In genomic region chr9:66060986-66061385, GRCm38 (mm10) we compare ENCODE assay signal across 8 mouse cellular contexts. TPM values are rescaled to one million over a fixed set of nuclear protein-coding genes. Genes with fewer than 3 reads are reported as not detected.
A peak's percentile ranks its signal among the peaks of the same experiment; 100 is the strongest.
DNase-seq lines count a peak whose midpoint lies in the region; ATAC-seq and TF ChIP-seq lines count a peak whose summit lies in the region.

No protein-coding gene starts in this region.

- peak overlapping the region; percentile 93 for H3K4me3 ChIP-seq in E14TG2a.4 (replicated peaks; ENCODE audit: low read length)
- H3K4me3 ChIP-seq in forebrain, embryonic 16.5 days (replicated peaks; ENCODE audit: low read length), result peak overlapping the region; percentile 91
- peak overlapping the region; percentile 84 for H3K4me3 ChIP-seq in midbrain, embryonic 10.5 days

- 15% methylated on average over 4 of the region's 4 CpGs for WGBS in forebrain, embryonic 16.5 days
- WGBS in midbrain, embryonic 10.5 days, result 36% methylated on average over 4 of the region's 4 CpGs

- no peaks in the 10 kb centered on the region for H3K27me3 ChIP-seq in E14TG2a.4 (ENCODE audit: insufficient read depth, low read length)
- H3K27me3 ChIP-seq in forebrain, embryonic 16.5 days (replicated peaks; ENCODE audit: control insufficient read depth, insufficient read depth, low read length), result no peaks in the 10 kb centered on the region
- H3K27me3 ChIP-seq in midbrain, embryonic 10.5 days (ENCODE audit: low read depth, poor library complexity, severe bottlenecking), result 0 out of 2 replicates have a peak, but pooled peaks cover under 1% of the 10 kb centered on the region

- H3K27ac ChIP-seq in forebrain, embryonic 16.5 days (ENCODE audit: low read length), result peak overlapping the region; percentile 11; the same call in 1 of the 2 replicates
- peak overlapping the region; percentile 94 for H3K27ac ChIP-seq in midbrain, embryonic 10.5 days (replicated peaks)

- peaks cover 49% of the 10 kb centered on the region for H3K4me1 ChIP-seq in E14TG2a.4 (replicated peaks; ENCODE audit: low read depth, low read length)
- peaks cover 17% of the 10 kb centered on the region for H3K4me1 ChIP-seq in forebrain, embryonic 16.5 days (replicated peaks; ENCODE audit: control insufficient read depth, insufficient read depth, low read length)
- H3K4me1 ChIP-seq in midbrain, embryonic 10.5 days, result peaks cover 26% of the 10 kb centered on the region

- peaks cover 48% of the 10 kb centered on the region for H3K36me3 ChIP-seq in E14TG2a.4 (ENCODE audit: insufficient read depth, low read length)
- H3K36me3 ChIP-seq in forebrain, embryonic 16.5 days (ENCODE audit: control insufficient read depth, insufficient read depth), result peaks cover 14% of the 10 kb centered on the region
- peaks cover 43% of the 10 kb centered on the region for H3K36me3 ChIP-seq in midbrain, embryonic 10.5 days

- ATAC-seq in forebrain, embryonic 16.5 days, result no peak
- no peak for ATAC-seq in monocyte, adult 5-6 weeks (replicated peaks; ENCODE audit: insufficient number of reproducible peaks, low FRiP score, low TSS enrichment, poor library complexity, severe bottlenecking)

- peak overlapping the region; percentile 86 for H3K4me2 ChIP-seq in forebrain, embryonic 16.5 days (ENCODE audit: low read length)

- DNase-seq in embryo, embryonic 11 days, result peak; percentile 25
- no peak for DNase-seq in embryo, embryonic 9.5 days (ENCODE audit: extremely low spot score)
- no peak for DNase-seq in midbrain, embryonic 10.5 days (ENCODE audit: low spot score)
- no peak for DNase-seq in frontal cortex, postnatal 14 days (ENCODE audit: low spot score in 2 of 2)
- no peak for DNase-seq in left cerebral cortex, adult 11 months (ENCODE audit: low spot score)

- peak overlapping the region; percentile 94 for H3K9ac ChIP-seq in forebrain, embryonic 16.5 days (replicated peaks; ENCODE audit: low read depth, low read length)

- TF ChIP-seq CTCF in E14TG2a.4 (conservative IDR thresholded peaks at IDR 0.05; ENCODE audit: low read length), result no peak

- no peaks in the 10 kb centered on the region for H3K9me3 ChIP-seq in E14TG2a.4 (ENCODE audit: low read length)
- no peaks in the 10 kb centered on the region for H3K9me3 ChIP-seq in forebrain, embryonic 16.5 days (ENCODE audit: control insufficient read depth, low read length)
- no peaks in the 10 kb centered on the region for H3K9me3 ChIP-seq in midbrain, embryonic 10.5 days (replicated peaks)

RNA-seq across cellular contexts. Expression of gene Ppib, which starts 1.0 kb away (rescaled TPM):
- 325 and 326 TPM in 2 replicates for polyA plus RNA-seq in forebrain, embryonic 16.5 days (2015; fragmentation: Nextera tagmentation; extraction: Ambion mirVana)
- polyA plus RNA-seq in midbrain, embryonic 10.5 days (2016; fragmentation: Nextera tagmentation; extraction: Ambion mirVana), result 473 and 501 TPM in 2 replicates
- 628 to 744 TPM (median 641 TPM) in 3 replicates for total RNA-seq in monocyte, adult 5-6 weeks (2017)

RNA-seq across cellular contexts. Expression of gene Snx22, which starts 8.5 kb away (rescaled TPM):
- polyA plus RNA-seq in forebrain, embryonic 16.5 days (2015; fragmentation: Nextera tagmentation; extraction: Ambion mirVana), result 4.5 and 8.1 TPM in 2 replicates
- polyA plus RNA-seq in midbrain, embryonic 10.5 days (2016; fragmentation: Nextera tagmentation; extraction: Ambion mirVana), result 2.7 and 3.7 TPM in 2 replicates
- total RNA-seq in monocyte, adult 5-6 weeks (2017), result 1.3 to 2.6 TPM (median 1.6 TPM) in 3 replicates
